Mouse (Mus musculus) heart, embryonic 16.5 days (tissue): ENCODE measurements around the gene Gm29554. TPM values are rescaled to one million over a fixed set of nuclear protein-coding genes. Genes with fewer than 3 reads are reported as not detected.
"Not testable (repeated sequence)": the region's sequence is repeated elsewhere in the genome, so short reads cannot be mapped to it uniquely, and the experiment has no call there.

ENCODE experiments used
- ATAC-seq: fragments of 200-750 bp; cut with Nextera tagmentation; replicated peaks from 2 replicates; pipeline ENCODE4 v1.8.0; 2017; ENCODE audit warnings: moderate number of reproducible peaks; ENCODE audit not compliant: insufficient read depth, low FRiP score; ENCODE audit errors: extremely low read depth
- H3K27ac ChIP-seq: fragments of 300-500 bp; sonication (generic); 2 replicates; pipeline ENCODE4 v1.5.1; 2014; ENCODE audit warnings: mild to moderate bottlenecking, low read length, control low read depth, moderate library complexity
- H3K27me3 ChIP-seq: fragments of 300-500 bp; sonication (generic); 2 replicates; pipeline ENCODE4 v1.6.1; 2014; ENCODE audit warnings: low read length, mixed read lengths; ENCODE audit not compliant: control insufficient read depth, insufficient read depth
- H3K36me3 ChIP-seq: fragments of 300-500 bp; sonication (generic); 2 replicates; pipeline ENCODE4 v1.6.1; 2014; ENCODE audit not compliant: control insufficient read depth, insufficient read depth
- H3K4me1 ChIP-seq: fragments of 300-500 bp; sonication (generic); 2 replicates; pipeline ENCODE4 v1.6.1; 2014; ENCODE audit warnings: low read length, mixed read lengths; ENCODE audit not compliant: control insufficient read depth, insufficient read depth
- H3K4me2 ChIP-seq: fragments of 300-500 bp; sonication (generic); 2 replicates; pipeline ENCODE4 v1.6.1; 2014; ENCODE audit warnings: low read depth, mild to moderate bottlenecking, control low read depth, low read length
- H3K4me3 ChIP-seq: fragments of 300-500 bp; sonication (generic); 2 replicates; pipeline ENCODE4 v1.5.1; 2014; ENCODE audit warnings: mild to moderate bottlenecking, control low read depth, low read length
- H3K9ac ChIP-seq: fragments of 300-500 bp; sonication (generic); 2 replicates; pipeline ENCODE4 v1.6.1; 2014; ENCODE audit warnings: low read length, control low read depth
- H3K9me3 ChIP-seq: fragments of 300-500 bp; sonication (generic); replicated peaks from 2 replicates; pipeline ENCODE4 v1.6.1; 2016; ENCODE audit warnings: low read length; ENCODE audit not compliant: control insufficient read depth
- WGBS: fragments of 180-500 bp; shearing (Covaris S2); extraction: QIAGEN DNeasy Blood & Tissue Kit; methylation state at CpG from one replicate; pipeline ENCODE4 v1.1.7; 2014; 5-methylcytosine and 5-hydroxymethylcytosine counted together
- polyA plus RNA-seq: library from polyadenylated mRNA; unstranded; fragments of >200 nt; fragmentation: Nextera tagmentation; extraction: Ambion mirVana; gene quantifications from 2 replicates; pipeline ENCODE4 v1.2.1, GENCODE M21; 2015

Gm29554 gene
- not detected in 2 replicates for polyA plus RNA-seq

DNA sequence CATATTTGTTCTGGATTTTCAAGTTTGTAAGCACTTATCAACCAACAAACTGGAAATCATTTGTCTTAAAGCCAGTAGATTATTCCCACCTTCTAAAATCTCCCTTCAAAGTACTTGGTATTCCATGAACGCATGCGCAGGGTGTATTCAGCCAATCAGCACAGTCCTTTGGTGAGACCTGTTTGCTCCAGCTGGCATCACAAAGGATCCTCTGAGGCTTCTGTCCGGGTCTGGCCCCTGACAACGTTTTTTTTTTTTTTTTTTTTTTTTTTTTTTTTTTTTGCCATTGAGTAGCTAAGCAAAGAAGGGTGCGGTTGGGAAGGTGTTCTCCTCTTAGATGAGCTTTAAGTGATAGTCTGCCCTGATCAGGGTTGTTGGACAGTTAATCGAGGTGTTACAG, at the start of gene Gm29554:
Gm29554 (plus strand) TSS at position 301 of the 400 bp plus-strand sequence.
- not testable (repeated sequence) for H3K4me2 ChIP-seq, H3K4me1 ChIP-seq, H3K9ac ChIP-seq, H3K27me3 ChIP-seq, ATAC-seq, H3K4me3 ChIP-seq, H3K36me3 ChIP-seq, H3K9me3 ChIP-seq, H3K27ac ChIP-seq
- no CpG with 5 or more reads among the region's 6 CpGs for WGBS

Other genes with a start within 250 kb of the Gm29554 start
- not detected in 2 replicates for gene Gm20812, start 108.0 kb downstream of the Gm29554 start, polyA plus RNA-seq